Mouse (Mus musculus) effector memory CD4-positive, alpha-beta T cell, adult 5 months (primary cell): ENCODE results near the gene Tfb2m. TPM values are rescaled to one million over a fixed set of nuclear protein-coding genes. Genes with fewer than 3 reads are reported as not detected.

Experiments
- polyA plus RNA-seq: library from polyadenylated mRNA; unstranded; fragments of 100-300 nt; shearing (Covaris generic); gene quantifications from one replicate; pipeline ENCODE4 v1.2.1, GENCODE M21; 2017

Gene Tfb2m
- 47.3 TPM for polyA plus RNA-seq

GRCm38 (mm10) chr1:179545768-179546550, at the start of gene Tfb2m, which contains the start of gene Cnst:
Gene Tfb2m (minus strand): TSS chr1:179546267.
Gene Cnst (plus strand): TSS chr1:179546370.

GRCm38 (mm10) chr1:179517713-179518465, 28.2 kb downstream of the Tfb2m start, which contains the start of gene Smyd3:
Gene Smyd3 (minus strand): TSS chr1:179518041.

Other genes starting within 250 kb of the Tfb2m start
- gene Smyd3, start 28.2 kb downstream of the Tfb2m start, polyA plus RNA-seq = 46.2 TPM
- gene Cnst, start 103 bp upstream of the Tfb2m start, polyA plus RNA-seq = 55.2 TPM
- gene Sccpdh, start 121.9 kb upstream of the Tfb2m start, polyA plus RNA-seq = 3.4 TPM
- not detected for gene Kif28, start 199.0 kb upstream of the Tfb2m start, polyA plus RNA-seq